Mouse (Mus musculus) neural tube, embryonic 12.5 days (tissue): ENCODE data around the gene Ifi214. TPM values are rescaled to one million over a fixed set of nuclear protein-coding genes. Genes with fewer than 3 reads are reported as not detected.

ENCODE experiments used
- microRNA-seq: library from miRNA; unstranded; fragments of <30 nt; microRNA quantifications from one replicate; pipeline ENCODE4, GENCODE M21; 2017
- polyA plus RNA-seq: library from polyadenylated mRNA; unstranded; fragments of >200 nt; fragmentation: Nextera tagmentation; extraction: Ambion mirVana; gene quantifications from 2 replicates; pipeline ENCODE4 v1.2.1, GENCODE M21; 2016

Gene Ifi214
- polyA plus RNA-seq, 1 experiment from 2014 or later: not detected

Small RNA genes within 50 kb of the gene (microRNA-seq; reads per million reads assigned to microRNA genes)
- not detected for gene Gm44481

Other genes starting within 250 kb of the Ifi214 start
- 10.4 and 11.3 TPM in 2 replicates for gene Ackr1, start 202.2 kb downstream of the Ifi214 start, polyA plus RNA-seq
- 3.8 and 4.5 TPM in 2 replicates for gene Aim2, start 185.1 kb downstream of the Ifi214 start, polyA plus RNA-seq
- 36.0 and 41.8 TPM in 2 replicates for gene Cadm3, start 168.3 kb downstream of the Ifi214 start, polyA plus RNA-seq
- gene Ifi206, start 44.9 kb downstream of the Ifi214 start, polyA plus RNA-seq: not detected in 2 replicates
- gene Ifi213, start 63.3 kb upstream of the Ifi214 start, polyA plus RNA-seq: not detected in 2 replicates
- gene Ifi209, start 95.0 kb upstream of the Ifi214 start, polyA plus RNA-seq: 0.13 TPM in 1 of 2 replicates, not detected in the other
- not detected in 2 replicates for gene Ifi208, start 137.7 kb upstream of the Ifi214 start, polyA plus RNA-seq
- gene Ifi207, start 205.8 kb upstream of the Ifi214 start, polyA plus RNA-seq: 0.34 and 0.41 TPM in 2 replicates
- 0.61 and 0.89 TPM in 2 replicates for gene Ifi204, start 231.0 kb upstream of the Ifi214 start, polyA plus RNA-seq